Mouse (Mus musculus) ZHBTc4 (cell line): ENCODE data around the gene Ddt.

Experiments
- DNase-seq: peaks from one replicate; pipeline ENCODE4 v3.0.0-alpha.2; 2011; ENCODE audit warnings: low read depth, low spot score

Gene Ddt

GRCm38 (mm10) chr10:75772795-75773664 is at the start of gene Ddt:
Gene Ddt, minus strand, starts transcription at chr10:75773414.
- DNase-seq, result peak; percentile 97

- no peak for DNase-seq
Measured at GRCm38 (mm10) chr10:75822443-75822842, 49.2 kb upstream of the Ddt start, which contains the start of gene Gstt4. Gene Gstt4, minus strand, starts transcription at chr10:75822543.

GRCm38 (mm10) chr10:75819882-75820281 is 46.7 kb upstream of the Ddt start:
- DNase-seq, result no peak

GRCm38 (mm10) chr10:75818641-75819040 is 45.4 kb upstream of the Ddt start:
- DNase-seq, result peak; percentile 34

GRCm38 (mm10) chr10:75804217-75804616 is 31.0 kb upstream of the Ddt start:
- no peak for DNase-seq

- DNase-seq, result peak; percentile 36
Measured at GRCm38 (mm10) chr10:75798176-75798696, 25.0 kb upstream of the Ddt start, which contains the start of gene Gstt1. Gene Gstt1, minus strand, starts transcription at chr10:75798584.

- peak; percentile 16 for DNase-seq
Measured at GRCm38 (mm10) chr10:75797619-75798175, 24.5 kb upstream of the Ddt start.

- DNase-seq, result no peak
Measured at GRCm38 (mm10) chr10:75796731-75797516, 23.7 kb upstream of the Ddt start.

- peak; percentile 24 for DNase-seq
Measured at GRCm38 (mm10) chr10:75794880-75795279, 21.7 kb upstream of the Ddt start.

- peak; percentile 20 for DNase-seq
Measured at GRCm38 (mm10) chr10:75790773-75791172, 17.6 kb upstream of the Ddt start.

GRCm38 (mm10) chr10:75789841-75790240 is 16.6 kb upstream of the Ddt start:
- no peak for DNase-seq

- peak; percentile 24 for DNase-seq
Measured at GRCm38 (mm10) chr10:75789081-75789735, 16.0 kb upstream of the Ddt start.

- no peak for DNase-seq
Measured at GRCm38 (mm10) chr10:75788277-75788676, 15.1 kb upstream of the Ddt start.

GRCm38 (mm10) chr10:75785442-75785841 is 12.2 kb upstream of the Ddt start:
- no peak for DNase-seq

- peak; percentile 85 for DNase-seq
Measured at GRCm38 (mm10) chr10:75780769-75781578, 7.8 kb upstream of the Ddt start, which contains the start of the genes Gm20441 and Gstt3. Gene Gm20441, minus strand, starts transcription at chr10:75780954. Gene Gstt3, minus strand, starts transcription at chr10:75781414.

- DNase-seq, result no peak
Measured at GRCm38 (mm10) chr10:75779206-75780174, 6.3 kb upstream of the Ddt start.

GRCm38 (mm10) chr10:75777885-75778284 is 4.7 kb upstream of the Ddt start:
- DNase-seq, result no peak

- no peak for DNase-seq
Measured at GRCm38 (mm10) chr10:75776562-75776961, 3.3 kb upstream of the Ddt start.

- DNase-seq, result no peak
Measured at GRCm38 (mm10) chr10:75774587-75774986, 1.4 kb upstream of the Ddt start.
